Mouse (Mus musculus) MN1 (cell line): ENCODE measurements at regions not wholly inside any gene's neighbourhood (a gene's known extent, or its start where the extent isn't known, plus 50 kb on each side); places are given as distances from the start of the nearest gene placed in this dataset.

Experiments
- DNase-seq: peaks from one replicate; pipeline ENCODE4 v3.0.0-alpha.2; 2016; ENCODE audit warnings: low spot score

DNA sequence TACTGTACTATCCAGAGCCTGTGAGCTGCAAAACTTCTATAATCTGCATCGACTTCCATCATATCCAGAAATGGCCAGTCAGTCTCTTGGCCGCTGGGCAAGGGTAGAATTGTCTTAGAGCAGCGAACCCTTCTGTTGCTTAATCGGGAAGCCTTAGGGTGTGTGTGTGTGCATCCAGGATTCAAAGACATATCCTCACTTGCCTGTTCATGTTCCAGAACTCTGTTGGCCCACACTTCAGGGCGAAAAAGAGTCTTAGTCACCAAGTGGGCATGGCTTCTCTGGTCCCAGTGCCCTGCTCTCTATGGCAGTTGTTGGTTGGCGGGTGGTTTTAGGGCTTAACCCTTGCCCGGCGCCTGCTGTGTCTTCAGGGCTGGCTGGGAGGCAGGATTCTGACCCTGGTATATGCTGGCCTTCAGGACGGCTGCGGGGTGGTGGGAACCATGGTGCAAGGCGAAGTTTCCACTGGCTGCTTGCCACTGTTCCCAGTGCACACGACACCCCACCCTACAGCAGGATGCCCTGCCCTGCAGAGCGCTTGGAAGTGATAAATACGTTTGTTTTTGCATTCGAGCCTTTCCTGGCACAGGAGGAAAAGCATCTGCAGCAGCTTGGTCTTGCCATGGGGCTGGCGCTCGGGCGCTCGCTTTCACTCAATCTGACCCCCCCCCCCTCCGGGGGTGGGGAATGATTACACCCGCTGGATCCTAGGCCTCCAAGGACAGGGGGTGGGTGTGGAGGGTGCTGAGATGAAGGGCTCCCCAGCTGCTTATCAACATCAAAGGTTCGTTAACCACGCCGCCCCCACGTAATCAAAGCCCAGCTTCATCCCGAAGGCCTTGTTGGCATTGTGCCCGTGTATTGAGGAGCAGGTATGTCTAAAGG is 54.9 kb upstream of the Itga6 start:
- DNase-seq: peak; percentile 43

GRCm38 (mm10) chr2:71694758-71695310 is 50.6 kb upstream of the Itga6 start:
- DNase-seq: no peak
